Mouse (Mus musculus) ES-E14 (cell line): ENCODE measurements around the gene Ppm1l.

Experiments
- CHD2 ChIP-seq: IDR thresholded peaks from 2 replicates; pipeline ENCODE4 v1.6.1; 2014; ENCODE audit warnings: mild to moderate bottlenecking, low read depth, low read length, inconsistent platforms
- HCFC1 ChIP-seq: IDR thresholded peaks from 2 replicates; pipeline ENCODE4 v1.6.1; 2012; ENCODE audit warnings: low read length, inconsistent platforms, borderline replicate concordance; ENCODE audit not compliant: insufficient read depth
- MAFK ChIP-seq: IDR thresholded peaks from 2 replicates; pipeline ENCODE4 v1.6.1; 2014; ENCODE audit warnings: mild to moderate bottlenecking, low read depth, low read length, inconsistent platforms; ENCODE audit not compliant: insufficient read depth
- ZC3H11A ChIP-seq: IDR thresholded peaks from 2 replicates; pipeline ENCODE4 v1.6.1; 2012; ENCODE audit warnings: low read depth, mild to moderate bottlenecking, inconsistent platforms, low read length, borderline replicate concordance
- ZNF384 ChIP-seq: IDR thresholded peaks from 2 replicates; pipeline ENCODE4 v1.6.1; 2012; ENCODE audit warnings: low read depth, low read length, inconsistent platforms

DNA sequence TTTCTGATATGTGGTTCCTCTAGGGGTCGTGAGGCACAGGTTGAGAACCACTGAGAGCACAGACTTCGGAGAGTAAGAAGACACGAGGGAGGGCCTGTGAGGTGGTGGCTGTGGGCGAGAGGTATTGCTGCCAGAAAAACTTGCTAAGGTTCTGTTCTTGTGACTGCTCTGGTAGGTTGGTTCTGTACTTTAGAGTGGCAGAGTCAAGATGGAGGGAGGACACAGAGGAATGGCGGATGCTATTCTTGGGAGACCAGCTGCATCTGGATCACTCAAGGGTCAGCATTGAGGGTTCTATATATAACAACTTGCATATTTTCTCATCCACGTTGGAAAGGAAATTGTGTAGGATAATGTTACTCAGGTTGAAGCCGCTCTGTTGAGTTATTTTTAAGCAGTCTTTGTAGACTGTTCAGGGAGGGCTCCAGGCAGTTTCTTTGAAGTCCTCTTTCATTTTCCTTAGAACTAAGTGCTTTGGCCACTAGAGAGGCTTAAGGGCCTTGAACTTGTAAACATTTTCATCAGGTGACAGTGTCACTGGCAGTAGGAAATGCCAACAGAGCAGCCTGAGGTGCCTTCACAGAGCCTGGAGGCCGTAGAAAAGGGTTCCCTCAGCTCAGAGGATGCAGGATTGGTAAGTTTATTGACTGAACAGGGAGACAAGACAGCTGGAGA lies 25.7 kb downstream of the Ppm1l start:
- TF ChIP-seq CHD2 (no peak), HCFC1 (no peak), MAFK (no peak), ZC3H11A (no peak), ZNF384 (no peak)
